Mouse (Mus musculus): ENCODE measurements around the gene Smad1. TPM values are rescaled to one million over a fixed set of nuclear protein-coding genes. Genes with fewer than 3 reads are reported as not detected.

Smad1 gene
- 28.2 TPM for polyA plus RNA-seq (2017; shearing (Covaris generic))

DNA sequence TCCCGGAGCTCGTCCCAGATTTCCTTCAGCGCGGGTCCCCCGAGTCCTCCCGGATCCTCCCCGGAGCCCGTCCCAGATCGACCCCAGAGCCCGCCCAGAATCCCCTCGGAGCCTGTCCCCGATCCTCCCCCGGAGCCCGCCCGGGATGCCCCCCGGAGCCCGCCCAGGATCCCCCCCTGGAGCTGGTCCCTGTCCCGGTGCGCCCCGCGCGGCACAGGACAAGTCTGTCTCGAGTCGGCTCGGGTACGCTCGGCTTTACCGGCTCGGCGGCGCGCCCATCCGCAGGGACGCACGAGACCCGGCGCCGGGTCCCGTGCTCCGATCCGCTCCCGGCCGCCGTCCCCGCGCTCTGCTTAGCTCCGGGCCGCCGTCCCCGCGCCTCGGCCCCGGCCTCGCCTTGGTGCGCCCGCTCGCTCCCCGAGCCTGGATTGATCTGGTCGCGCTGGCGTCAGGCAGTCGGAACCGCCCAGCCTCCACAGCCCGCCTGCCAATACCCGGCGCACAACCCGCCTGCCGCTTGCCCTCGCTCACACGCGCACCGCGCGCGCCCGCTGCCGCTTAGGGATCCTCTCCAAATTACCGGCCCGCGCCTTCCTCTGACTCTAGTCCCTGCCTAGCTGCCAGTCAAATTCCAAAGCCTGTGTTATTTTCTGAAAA is at the start of gene Smad1:
Gene Smad1 (minus strand): TSS at position 525 of the 657 bp plus-strand sequence.

GRCm38 (mm10) chr8:79294610-79295275 is 104.6 kb downstream of the Smad1 start, which contains the start of gene Mmaa:
Mmaa (minus strand) TSS chr8:79294937.

Other genes starting within 250 kb of the Smad1 start
- gene 1700011L22Rik, start 150.9 kb downstream of the Smad1 start, polyA plus RNA-seq (2017; shearing (Covaris generic)) = not detected
- gene Mmaa, start 104.6 kb downstream of the Smad1 start, polyA plus RNA-seq (2017; shearing (Covaris generic)) = 10.1 TPM
- gene Otud4, start 240.1 kb upstream of the Smad1 start, polyA plus RNA-seq (2017; shearing (Covaris generic)) = 42.3 TPM